Mouse (Mus musculus) hindbrain, embryonic 15.5 days (tissue): ENCODE measurements around the gene Cdkn2aipnl. TPM values are rescaled to one million over a fixed set of nuclear protein-coding genes. Genes with fewer than 3 reads are reported as not detected.

ENCODE experiments used
- ATAC-seq: fragments of 200-750 bp; cut with Nextera tagmentation; 2 replicates; pipeline ENCODE4 v1.8.0; 2017; ENCODE audit warnings: low read depth, moderate number of reproducible peaks, moderate TSS enrichment; ENCODE audit not compliant: low FRiP score
- H3K27ac ChIP-seq: fragments of 300-500 bp; sonication (generic); replicated peaks from 2 replicates; pipeline ENCODE4 v1.5.1; 2015; ENCODE audit warnings: mild to moderate bottlenecking, inconsistent platforms
- H3K27me3 ChIP-seq: fragments of 300-500 bp; sonication (generic); 2 replicates; pipeline ENCODE4 v1.6.1; 2015; ENCODE audit warnings: control low read depth, inconsistent platforms
- H3K36me3 ChIP-seq: fragments of 300-500 bp; sonication (generic); 2 replicates; pipeline ENCODE4 v1.6.1; 2015; ENCODE audit warnings: control low read depth, inconsistent platforms
- H3K4me1 ChIP-seq: fragments of 300-500 bp; sonication (generic); replicated peaks from 2 replicates; pipeline ENCODE4 v1.6.1; 2015; ENCODE audit warnings: control low read depth, inconsistent platforms
- H3K4me2 ChIP-seq: fragments of 300-500 bp; sonication (generic); 2 replicates; pipeline ENCODE4 v1.6.1; 2015; ENCODE audit warnings: moderate library complexity, mild to moderate bottlenecking, inconsistent platforms
- H3K4me3 ChIP-seq: fragments of 300-500 bp; sonication (generic); 2 replicates; pipeline ENCODE4 v1.5.1; 2015; ENCODE audit warnings: mild to moderate bottlenecking, inconsistent platforms
- H3K9ac ChIP-seq: fragments of 300-500 bp; sonication (generic); 2 replicates; pipeline ENCODE4 v1.6.1; 2015; ENCODE audit warnings: inconsistent platforms
- H3K9me3 ChIP-seq: fragments of 300-500 bp; sonication (generic); 2 replicates; pipeline ENCODE4 v1.6.1; 2016; ENCODE audit warnings: control low read depth, inconsistent platforms
- WGBS: fragments of 180-500 bp; shearing (Covaris S2); methylation state at CpG from one replicate; pipeline ENCODE4 v1.1.7; 2015; 5-methylcytosine and 5-hydroxymethylcytosine counted together
- polyA plus RNA-seq: library from polyadenylated mRNA; unstranded; fragments of >200 nt; fragmentation: Nextera tagmentation; extraction: Ambion mirVana; gene quantifications from 2 replicates; pipeline ENCODE4 v1.2.1, GENCODE M21; 2015

Cdkn2aipnl gene
- 110 and 122 TPM in 2 replicates for polyA plus RNA-seq

GRCm38 (mm10) chr11:51967443-51968401 lies at the start of gene Cdkn2aipnl:
TSS of gene Cdkn2aipnl (plus strand) at chr11:51967661.
- Histone ChIP-seq H3K9me3 (no peaks in the 10 kb centered on the region), H3K4me1 (peaks cover 15% of the 10 kb centered on the region), H3K4me3 (peak within 1 kb of the TSS; percentile 67), H3K9ac (peak within 1 kb of the TSS; percentile 80), H3K27me3 (no peaks in the 10 kb centered on the region), H3K27ac (peak within 1 kb of the TSS; percentile 76), H3K36me3 (peaks cover 29% of the 10 kb centered on the region), H3K4me2 (peak within 1 kb of the TSS; percentile 90)
- WGBS = 4% methylated on average over 63 of the region's 63 CpGs
- peak; percentile 96 for ATAC-seq

GRCm38 (mm10) chr11:51917951-51918350 lies 49.5 kb upstream of the Cdkn2aipnl start:
- Histone ChIP-seq H3K4me1 (peaks cover 13% of the 10 kb centered on the region; the same call in 1 of the 2 replicates), H3K36me3 (no peaks in the 10 kb centered on the region), H3K4me2 (no peak overlapping the region), H3K9ac (no peak overlapping the region), H3K4me3 (no peak overlapping the region), H3K27me3 (no peaks in the 10 kb centered on the region), H3K9me3 (no peaks in the 10 kb centered on the region), H3K27ac (no peak overlapping the region)
- no peak for ATAC-seq
- 82% methylated on average over 2 of the region's 2 CpGs for WGBS

- WGBS = 100% methylated on average over 2 of the region's 2 CpGs
Measured at GRCm38 (mm10) chr11:51918576-51918975, 48.9 kb upstream of the Cdkn2aipnl start.

GRCm38 (mm10) chr11:51921355-51922125 lies 45.9 kb upstream of the Cdkn2aipnl start:
- Histone ChIP-seq H3K27me3 (no peaks in the 10 kb centered on the region), H3K27ac (no peak overlapping the region), H3K4me2 (no peak overlapping the region), H3K9me3 (no peaks in the 10 kb centered on the region), H3K4me3 (no peak overlapping the region), H3K9ac (no peak overlapping the region), H3K4me1 (peaks cover 2% of the 10 kb centered on the region; the same call in 1 of the 2 replicates), H3K36me3 (no peaks in the 10 kb centered on the region)
- WGBS = 86% methylated on average over 8 of the region's 8 CpGs
- ATAC-seq = no peak

More at GRCm38 (mm10) chr11:51918576-51918975, 48.9 kb upstream of the Cdkn2aipnl start:
- Histone ChIP-seq H3K27me3 (no peaks in the 10 kb centered on the region), H3K27ac (no peak overlapping the region), H3K4me1 (peaks cover 13% of the 10 kb centered on the region; the same call in 1 of the 2 replicates), H3K4me2 (no peak overlapping the region), H3K36me3 (no peaks in the 10 kb centered on the region), H3K4me3 (no peak overlapping the region), H3K9me3 (no peaks in the 10 kb centered on the region), H3K9ac (no peak overlapping the region)
- no peak for ATAC-seq

GRCm38 (mm10) chr11:51922421-51922841 lies 45.0 kb upstream of the Cdkn2aipnl start:
- Histone ChIP-seq H3K4me2 (no peak overlapping the region), H3K27me3 (no peaks in the 10 kb centered on the region), H3K9me3 (no peaks in the 10 kb centered on the region), H3K4me1 (no peaks in the 10 kb centered on the region), H3K4me3 (no peak overlapping the region), H3K27ac (no peak overlapping the region), H3K36me3 (no peaks in the 10 kb centered on the region), H3K9ac (no peak overlapping the region)
- no peak for ATAC-seq
- WGBS = 70% methylated on average over 3 of the region's 3 CpGs

GRCm38 (mm10) chr11:51925595-51925994 lies 41.9 kb upstream of the Cdkn2aipnl start:
- no peaks in the 10 kb centered on the region for H3K9me3 ChIP-seq
- no peak overlapping the region for H3K9ac ChIP-seq
- no peaks in the 10 kb centered on the region for H3K4me1 ChIP-seq
- no peaks in the 10 kb centered on the region for H3K36me3 ChIP-seq
- H3K27me3 ChIP-seq = no peaks in the 10 kb centered on the region
- WGBS = 70% methylated on average over 6 of the region's 6 CpGs
- no peak for ATAC-seq
- no peak overlapping the region for H3K27ac ChIP-seq
- H3K4me3 ChIP-seq = no peak overlapping the region
- no peak overlapping the region for H3K4me2 ChIP-seq

- no peak overlapping the region for H3K4me3 ChIP-seq
- no peak for ATAC-seq
- no peak overlapping the region for H3K27ac ChIP-seq
- no peak overlapping the region for H3K4me2 ChIP-seq
- no peak overlapping the region for H3K9ac ChIP-seq
- H3K9me3 ChIP-seq = no peaks in the 10 kb centered on the region
- no peaks in the 10 kb centered on the region for H3K27me3 ChIP-seq
- no peaks in the 10 kb centered on the region for H3K4me1 ChIP-seq
- no peaks in the 10 kb centered on the region for H3K36me3 ChIP-seq
- WGBS = 96% methylated on average over 1 of the region's 1 CpGs
Measured at GRCm38 (mm10) chr11:51926385-51926784, 41.1 kb upstream of the Cdkn2aipnl start.

GRCm38 (mm10) chr11:51927106-51927505 lies 40.4 kb upstream of the Cdkn2aipnl start:
- Histone ChIP-seq H3K9ac (no peak overlapping the region), H3K36me3 (no peaks in the 10 kb centered on the region), H3K27ac (no peak overlapping the region), H3K4me1 (no peaks in the 10 kb centered on the region), H3K4me2 (no peak overlapping the region), H3K27me3 (no peaks in the 10 kb centered on the region), H3K9me3 (no peaks in the 10 kb centered on the region), H3K4me3 (no peak overlapping the region)
- WGBS = 88% methylated on average over 2 of the region's 2 CpGs
- no peak for ATAC-seq

GRCm38 (mm10) chr11:51931138-51931537 lies 36.3 kb upstream of the Cdkn2aipnl start:
- no peaks in the 10 kb centered on the region for H3K4me1 ChIP-seq
- no peaks in the 10 kb centered on the region for H3K9me3 ChIP-seq
- no peak overlapping the region for H3K4me3 ChIP-seq
- WGBS = 86% methylated on average over 1 of the region's 1 CpGs
- no peak overlapping the region for H3K9ac ChIP-seq
- no peak overlapping the region for H3K27ac ChIP-seq
- no peaks in the 10 kb centered on the region for H3K36me3 ChIP-seq
- ATAC-seq = no peak
- no peaks in the 10 kb centered on the region for H3K27me3 ChIP-seq
- H3K4me2 ChIP-seq = no peak overlapping the region

GRCm38 (mm10) chr11:51931790-51932189 lies 35.7 kb upstream of the Cdkn2aipnl start:
- no peaks in the 10 kb centered on the region for H3K9me3 ChIP-seq
- no peak overlapping the region for H3K9ac ChIP-seq
- no peak for ATAC-seq
- H3K4me3 ChIP-seq = no peak overlapping the region
- no peaks in the 10 kb centered on the region for H3K4me1 ChIP-seq
- H3K27me3 ChIP-seq = no peaks in the 10 kb centered on the region
- H3K4me2 ChIP-seq = no peak overlapping the region
- H3K36me3 ChIP-seq = no peaks in the 10 kb centered on the region
- 82% methylated on average over 9 of the region's 9 CpGs for WGBS
- no peak overlapping the region for H3K27ac ChIP-seq

- Histone ChIP-seq H3K27ac (no peak overlapping the region), H3K4me2 (no peak overlapping the region), H3K9me3 (no peaks in the 10 kb centered on the region), H3K27me3 (no peaks in the 10 kb centered on the region), H3K4me3 (no peak overlapping the region), H3K36me3 (no peaks in the 10 kb centered on the region), H3K4me1 (no peaks in the 10 kb centered on the region), H3K9ac (no peak overlapping the region)
- WGBS = 88% methylated on average over 3 of the region's 3 CpGs
- no peak for ATAC-seq
Measured at GRCm38 (mm10) chr11:51934230-51934629, 33.2 kb upstream of the Cdkn2aipnl start.
